Mouse (Mus musculus) ES-Bruce4 (cell line): ENCODE results near the gene Cd34. TPM values are rescaled to one million over a fixed set of nuclear protein-coding genes. Genes with fewer than 3 reads are reported as not detected.

Source experiments
- H3K27ac ChIP-seq: 2 replicates; pipeline ENCODE4 v1.5.1; 2012; ENCODE audit warnings: low read length, inconsistent platforms; ENCODE audit not compliant: insufficient read depth
- H3K27me3 ChIP-seq: 2 replicates; pipeline ENCODE4 v1.6.1; 2012; ENCODE audit warnings: mild to moderate bottlenecking, low read length, inconsistent platforms; ENCODE audit not compliant: control insufficient read depth, poor library complexity, insufficient read depth, severe bottlenecking
- H3K36me3 ChIP-seq: 2 replicates; pipeline ENCODE4 v1.6.1; 2012; ENCODE audit warnings: inconsistent platforms, mild to moderate bottlenecking, low read length, moderate library complexity; ENCODE audit not compliant: control insufficient read depth, poor library complexity, insufficient read depth, severe bottlenecking
- H3K4me1 ChIP-seq: one replicate; pipeline ENCODE4 v1.8.1; 2011; ENCODE audit warnings: low read length; ENCODE audit not compliant: control insufficient read depth, insufficient read depth
- H3K4me3 ChIP-seq: 2 replicates; pipeline ENCODE4 v1.5.1; 2011; ENCODE audit warnings: low read depth, mild to moderate bottlenecking, low read length
- H3K9ac ChIP-seq: 2 replicates; pipeline ENCODE4 v1.6.1; 2012; ENCODE audit warnings: low read depth, mild to moderate bottlenecking, inconsistent platforms; ENCODE audit not compliant: poor library complexity, severe bottlenecking
- H3K9me3 ChIP-seq: replicated peaks from 2 replicates; pipeline ENCODE4 v1.6.1; 2012; ENCODE audit warnings: mild to moderate bottlenecking, low read length, inconsistent platforms; ENCODE audit not compliant: control insufficient read depth, poor library complexity, insufficient read depth, severe bottlenecking
- CTCF ChIP-seq: IDR thresholded peaks from one replicate; pipeline ENCODE4 v1.8.1; 2011; ENCODE audit warnings: low read depth, low read length
- EP300 ChIP-seq: IDR thresholded peaks from 2 replicates; pipeline ENCODE4 v1.6.1; 2011; ENCODE audit warnings: low read depth, low read length; ENCODE audit not compliant: insufficient read depth
- POLR2A ChIP-seq: IDR thresholded peaks from one replicate; pipeline ENCODE4 v1.8.1; 2011; ENCODE audit warnings: low read length; ENCODE audit not compliant: insufficient read depth
- polyA plus RNA-seq: library from polyadenylated mRNA; stranded (reverse); fragments of >200 nt; gene quantifications from 2 replicates; pipeline ENCODE4 v1.2.4, GENCODE M21; 2011; ENCODE audit warnings: low read depth; ENCODE audit not compliant: missing spikeins, insufficient read depth, insufficient read length

Gene Cd34
- polyA plus RNA-seq, 1 experiment = 0.52 TPM

GRCm38 (mm10) chr1:194925753-194926350 is 12.8 kb upstream of the Cd34 start:
- Histone ChIP-seq H3K4me3 (no peak overlapping the region), H3K9ac (no peak overlapping the region), H3K27ac (no peak overlapping the region), H3K27me3 (no peaks in the 10 kb centered on the region), H3K36me3 (no peaks in the 10 kb centered on the region), H3K9me3 (no peaks in the 10 kb centered on the region), H3K4me1 (no peaks in the 10 kb centered on the region)
- TF ChIP-seq POLR2A (no peak), CTCF (no peak)

- no peaks in the 10 kb centered on the region for H3K36me3 ChIP-seq
- no peak overlapping the region for H3K4me3 ChIP-seq
- H3K9me3 ChIP-seq = no peaks in the 10 kb centered on the region
- TF ChIP-seq POLR2A = no peak
- no peak for TF ChIP-seq CTCF
- TF ChIP-seq EP300 = no peak
- no peaks in the 10 kb centered on the region for H3K27me3 ChIP-seq
- no peaks in the 10 kb centered on the region for H3K4me1 ChIP-seq
- no peak overlapping the region for H3K9ac ChIP-seq
- no peak overlapping the region for H3K27ac ChIP-seq
Observed at GRCm38 (mm10) chr1:194927887-194928286, 10.7 kb upstream of the Cd34 start.

GRCm38 (mm10) chr1:194929275-194929971 is 9.2 kb upstream of the Cd34 start:
- Histone ChIP-seq H3K4me3 (no peak overlapping the region), H3K36me3 (no peaks in the 10 kb centered on the region), H3K9ac (no peak overlapping the region), H3K27ac (no peak overlapping the region), H3K4me1 (no peaks in the 10 kb centered on the region), H3K27me3 (no peaks in the 10 kb centered on the region), H3K9me3 (no peaks in the 10 kb centered on the region)
- TF ChIP-seq CTCF (no peak), EP300 (no peak), POLR2A (no peak)

GRCm38 (mm10) chr1:194929972-194930355 is 8.7 kb upstream of the Cd34 start:
- no peak for TF ChIP-seq CTCF
- no peak for TF ChIP-seq EP300
- no peak overlapping the region for H3K4me3 ChIP-seq
- H3K4me1 ChIP-seq = no peaks in the 10 kb centered on the region
- no peaks in the 10 kb centered on the region for H3K27me3 ChIP-seq
- H3K9ac ChIP-seq = no peak overlapping the region
- H3K27ac ChIP-seq = no peak overlapping the region
- no peaks in the 10 kb centered on the region for H3K9me3 ChIP-seq
- no peaks in the 10 kb centered on the region for H3K36me3 ChIP-seq

- H3K36me3 ChIP-seq = no peaks in the 10 kb centered on the region
- no peak for TF ChIP-seq CTCF
- no peak for TF ChIP-seq POLR2A
- TF ChIP-seq EP300 = no peak
- no peak overlapping the region for H3K9ac ChIP-seq
- no peaks in the 10 kb centered on the region for H3K27me3 ChIP-seq
- no peak overlapping the region for H3K4me3 ChIP-seq
- H3K9me3 ChIP-seq = no peaks in the 10 kb centered on the region
- no peak overlapping the region for H3K27ac ChIP-seq
- no peaks in the 10 kb centered on the region for H3K4me1 ChIP-seq
Observed at GRCm38 (mm10) chr1:194930706-194931105, 7.9 kb upstream of the Cd34 start.

- Histone ChIP-seq H3K27ac (no peak overlapping the region), H3K36me3 (no peaks in the 10 kb centered on the region), H3K27me3 (0 out of 2 replicates have a peak, but pooled peaks cover 2% of the 10 kb centered on the region), H3K9ac (no peak overlapping the region), H3K4me1 (no peaks in the 10 kb centered on the region), H3K9me3 (no peaks in the 10 kb centered on the region), H3K4me3 (no peak overlapping the region)
- TF ChIP-seq EP300 (no peak), CTCF (no peak), POLR2A (no peak)
Observed at GRCm38 (mm10) chr1:194935351-194935750, 3.3 kb upstream of the Cd34 start.
